Mouse (Mus musculus) liver, embryonic 14.5 days (tissue): ENCODE data around the gene Eif5b.

Source experiments
- CTCF ChIP-seq: IDR thresholded peaks from 2 replicates; pipeline ENCODE4 v1.5.1; 2016; ENCODE audit warnings: antibody characterized with exemption, low read depth, control low read depth
- EP300 ChIP-seq: IDR thresholded peaks from 2 replicates; pipeline ENCODE4 v1.6.1; 2016; ENCODE audit warnings: antibody characterized with exemption, low read depth

DNA sequence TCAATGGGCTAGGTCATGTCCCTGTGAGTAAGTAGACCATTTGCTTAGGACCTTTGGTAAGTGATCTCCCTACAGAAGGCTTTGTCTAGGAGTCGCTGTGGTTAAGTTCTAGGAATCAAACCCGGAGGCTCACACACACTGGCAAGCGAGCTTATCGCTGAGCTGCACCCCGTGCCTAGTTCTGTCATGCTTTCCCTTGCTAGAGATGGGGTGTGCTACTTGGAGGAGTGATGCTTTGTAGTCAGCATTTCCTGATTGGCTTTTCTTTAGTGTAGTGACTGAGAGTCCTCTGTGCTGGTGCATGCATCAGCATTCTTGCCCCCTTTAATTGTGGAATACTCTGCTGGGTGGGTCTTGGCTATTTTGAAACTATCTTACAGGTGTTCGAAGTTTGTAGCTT, 13.8 kb downstream of the Eif5b start:
- TF ChIP-seq EP300 (peak; percentile 87), CTCF (peak; percentile 50)
